10 mouse cellular contexts compared by ENCODE assay signal in the genomic region with DNA sequence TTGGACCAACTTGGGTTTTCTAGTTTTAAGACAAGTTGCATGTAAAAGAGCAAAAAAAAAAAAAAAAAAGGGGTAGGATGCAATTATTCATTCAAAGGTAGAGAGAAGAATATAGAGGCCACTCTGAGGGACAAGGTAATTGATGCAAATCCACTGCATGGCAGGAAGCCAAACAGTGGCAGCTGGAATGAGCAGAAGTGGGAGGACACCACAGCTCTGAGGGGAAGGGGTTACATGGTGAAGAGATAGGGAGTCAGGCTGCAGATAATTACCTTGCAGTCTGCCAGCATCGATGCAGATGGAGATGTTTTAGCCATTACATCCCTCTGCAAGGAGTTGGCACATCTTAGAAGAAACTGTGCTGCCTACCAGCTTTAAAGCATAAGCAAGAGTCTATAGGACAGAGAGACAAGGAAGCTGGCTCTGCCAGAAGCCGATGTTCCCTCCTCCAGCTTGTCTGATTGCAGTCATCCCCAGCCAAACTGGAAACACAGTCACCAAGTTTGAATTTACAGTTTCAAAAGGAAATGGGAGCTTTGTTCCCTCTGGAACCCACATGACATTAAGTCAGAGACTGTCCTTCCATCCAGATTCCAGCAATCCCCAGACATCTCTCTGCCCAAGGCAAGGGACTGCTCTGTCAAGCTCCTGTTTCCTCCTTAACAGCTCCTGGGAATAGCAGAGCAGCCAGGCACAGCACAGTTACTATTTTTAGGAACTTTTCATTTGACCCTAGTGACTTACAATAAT.
DNase-seq lines count a peak whose midpoint lies in the region; ATAC-seq and TF ChIP-seq lines count a peak whose summit lies in the region.
"Had no signal": no experiment of that assay in that cellular context is flagged by ENCODE, and none has a peak within 500 bp of the region (broad histone marks: within the 10 kb centered on the region; RNA-seq: fewer than 3 reads in every experiment).

No protein-coding gene starts in this region.

- no peak overlapping the region for H3K4me3 ChIP-seq in cerebellum, adult 2 months (replicated peaks; ENCODE audit: insufficient read depth, low read depth, low read length)
- no peak overlapping the region for H3K4me3 ChIP-seq in layer of hippocampus, adult 2 months
- no peak overlapping the region for H3K4me3 ChIP-seq in midbrain, embryonic 10.5 days
- H3K4me3 ChIP-seq: liver, embryonic 15.5 days had no signal

- no peak for ATAC-seq in erythroid progenitor cell, adult 5-6 weeks (replicated peaks; ENCODE audit: low FRiP score, poor library complexity, severe bottlenecking)

- WGBS in cerebellum, adult 2 months = 54% methylated on average over 2 of the region's 2 CpGs
- WGBS in midbrain, embryonic 10.5 days = 60% methylated on average over 2 of the region's 2 CpGs

- no peaks in the 10 kb centered on the region for H3K9me3 ChIP-seq in midbrain, embryonic 10.5 days (replicated peaks)
- H3K9me3 ChIP-seq: liver, embryonic 15.5 days had no signal

- H3K27ac ChIP-seq in cerebellum, adult 2 months (ENCODE audit: insufficient read depth, low read length) = peak overlapping the region; percentile 14; the same call in 1 of the 2 replicates
- peak overlapping the region; percentile 39; the same call in 1 of the 2 replicates for H3K27ac ChIP-seq in layer of hippocampus, adult 2 months
- H3K27ac ChIP-seq in midbrain, embryonic 10.5 days (replicated peaks) = 0 out of 2 replicates have a peak overlapping the region, but pooled peaks have one; percentile 33
- H3K27ac ChIP-seq: liver, embryonic 15.5 days had no signal

- H3K4me1 ChIP-seq in cerebellum, adult 2 months (ENCODE audit: control insufficient read depth, insufficient read depth, low read length) = peaks cover 7% of the 10 kb centered on the region; the same call in 1 of the 2 replicates
- peaks cover 7% of the 10 kb centered on the region for H3K4me1 ChIP-seq in midbrain, embryonic 10.5 days
- H3K4me1 ChIP-seq: liver, embryonic 15.5 days had no signal

- no peak for TF ChIP-seq CTCF in cerebellum, adult 2 months (IDR thresholded peaks at IDR 0.05; ENCODE audit: borderline replicate concordance, insufficient read depth, low read depth, low read length)
- no peak for TF ChIP-seq CTCF in layer of hippocampus, adult 2 months (conservative IDR thresholded peaks at IDR 0.05)

- TF ChIP-seq POLR2A in cerebellum, adult 2 months (IDR thresholded peaks at IDR 0.05; ENCODE audit: borderline replicate concordance, insufficient read depth, low read length) = no peak

- no peaks in the 10 kb centered on the region for H3K27me3 ChIP-seq in cerebellum, adult 2 months (ENCODE audit: control insufficient read depth, insufficient read depth, low read length)
- H3K27me3 ChIP-seq in midbrain, embryonic 10.5 days (ENCODE audit: low read depth, poor library complexity, severe bottlenecking) = no peaks in the 10 kb centered on the region
- H3K27me3 ChIP-seq: liver, embryonic 15.5 days had no signal

- no peaks in the 10 kb centered on the region for H3K36me3 ChIP-seq in midbrain, embryonic 10.5 days
- H3K36me3 ChIP-seq: liver, embryonic 15.5 days had no signal

- DNase-seq in cerebellum, adult 2 months = no peak
- DNase-seq in cerebellum, adult 9-11 months = no peak
- DNase-seq in layer of hippocampus, adult 2 months (ENCODE audit: low spot score in 2 of 2) = peak; percentile 12 to 36
- DNase-seq in layer of hippocampus, postnatal 10 days (ENCODE audit: low spot score in 2 of 2) = no peak
- no peak for DNase-seq in midbrain, embryonic 10.5 days (ENCODE audit: low spot score)
- no peak for DNase-seq in gastrocnemius, adult 8-10 months (ENCODE audit: low spot score in 2 of 2)
- DNase-seq in embryo, embryonic 10.5 days (ENCODE audit: low spot score) = no peak
- DNase-seq: kidney, adult 18-20 months had no signal

Comparison
In these comparisons a context has a peak if more than half of its experiments do, and no peak if none do; other contexts are left out.
1. DNase-seq: peak in layer of hippocampus, adult 2 months (2 of 2); none in cerebellum, adult 2 months (0 of 2), cerebellum, adult 9-11 months (single experiment), layer of hippocampus, postnatal 10 days (0 of 2), midbrain, embryonic 10.5 days (single experiment), gastrocnemius, adult 8-10 months (0 of 2) and embryo, embryonic 10.5 days (single experiment).
2. Peak in every context shown above with its lines, with median percentiles within 50 percentile points of each other: H3K27ac ChIP-seq.